Mouse (Mus musculus) bone marrow macrophage, adult 2 months (primary cell): Measurements from ENCODE around the gene Adgre5. TPM values are rescaled to one million over a fixed set of nuclear protein-coding genes. Genes with fewer than 3 reads are reported as not detected.
A peak's percentile ranks its signal among the peaks of the same experiment; 100 is the strongest.

Experiments
- H3K27ac ChIP-seq: 2 replicates; pipeline ENCODE4 v1.5.1; 2012; ENCODE audit warnings: low read depth, low read length; ENCODE audit not compliant: insufficient read depth
- H3K4me1 ChIP-seq: 2 replicates; pipeline ENCODE4 v1.6.1; 2012; ENCODE audit warnings: low read length; ENCODE audit not compliant: control insufficient read depth, insufficient read depth
- H3K4me3 ChIP-seq: 2 replicates; pipeline ENCODE4 v1.5.1; 2012; ENCODE audit warnings: mild to moderate bottlenecking, low read length, moderate library complexity; ENCODE audit not compliant: insufficient read depth
- CTCF ChIP-seq: IDR thresholded peaks from 2 replicates; pipeline ENCODE4 v1.5.1; 2012; ENCODE audit warnings: low read depth, mild to moderate bottlenecking, low read length, moderate library complexity
- POLR2A ChIP-seq: IDR thresholded peaks from 2 replicates; pipeline ENCODE4 v1.6.1; 2012; ENCODE audit warnings: mild to moderate bottlenecking, low read depth, low read length, borderline replicate concordance
- polyA plus RNA-seq: library from polyadenylated mRNA; stranded (reverse); fragments of >200 nt; gene quantifications from 2 replicates; pipeline ENCODE4 v1.2.4, GENCODE M21; 2012; ENCODE audit not compliant: missing spikeins, insufficient read depth, insufficient read length

Gene Adgre5
- polyA plus RNA-seq, 1 experiment, result 62.9 TPM

GRCm38 (mm10) chr8:83707554-83707953 lies 33.6 kb downstream of the Adgre5 start:
- Histone ChIP-seq H3K27ac (no peak overlapping the region), H3K4me1 (no peaks in the 10 kb centered on the region; the same call in 1 of the 2 replicates), H3K4me3 (no peak overlapping the region)
- TF ChIP-seq POLR2A (no peak), CTCF (no peak)

DNA sequence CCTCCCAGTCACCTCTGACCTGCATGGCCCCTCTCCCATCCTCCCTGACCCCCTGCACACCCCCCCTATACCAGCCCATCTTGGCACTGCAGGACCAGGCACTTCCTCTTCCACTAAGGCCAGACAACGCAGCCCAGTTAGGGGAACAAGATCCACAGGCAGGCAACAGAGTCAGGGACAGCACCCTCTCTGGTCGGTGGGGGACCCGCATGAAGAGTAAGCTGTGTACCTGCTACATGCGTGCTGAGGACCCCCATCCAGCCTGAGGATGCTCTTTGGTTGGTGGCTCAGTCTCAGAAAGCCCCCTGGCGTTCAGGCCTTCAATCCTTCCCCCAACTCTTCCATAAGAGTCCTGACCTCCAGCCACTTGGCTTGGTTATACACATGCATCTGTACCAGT lies 34.7 kb downstream of the Adgre5 start:
- Histone ChIP-seq H3K4me3 (no peak overlapping the region), H3K4me1 (no peaks in the 10 kb centered on the region; the same call in 1 of the 2 replicates), H3K27ac (no peak overlapping the region)
- no peak for TF ChIP-seq CTCF
- TF ChIP-seq POLR2A, result no peak

DNA sequence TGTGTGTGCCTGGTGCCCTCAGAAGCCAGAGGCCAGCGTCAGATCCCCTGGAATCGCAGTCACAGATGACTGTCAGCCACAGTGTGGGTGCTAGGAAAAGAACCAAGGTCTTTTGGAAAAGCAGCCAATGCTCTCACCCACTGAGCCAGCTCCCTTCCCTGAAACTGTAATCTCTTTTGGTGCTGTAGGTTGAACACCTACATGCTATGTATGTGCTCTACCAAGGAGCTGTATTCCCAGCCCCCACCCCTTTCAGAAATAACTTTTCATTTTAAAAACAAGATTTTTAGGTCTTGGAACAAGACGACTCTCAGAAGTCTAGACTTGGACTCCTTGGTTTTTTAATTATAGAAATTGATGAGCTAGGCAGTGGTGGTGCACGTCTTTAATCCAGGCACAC lies 37.7 kb downstream of the Adgre5 start:
- TF ChIP-seq CTCF (no peak), POLR2A (no peak)
- Histone ChIP-seq H3K4me1 (peaks cover 12% of the 10 kb centered on the region), H3K4me3 (no peak overlapping the region), H3K27ac (no peak overlapping the region)

- no peak for TF ChIP-seq POLR2A
- no peak for TF ChIP-seq CTCF
- Histone ChIP-seq H3K4me3 (no peak overlapping the region), H3K4me1 (peaks cover 21% of the 10 kb centered on the region), H3K27ac (no peak overlapping the region)
These were observed 40.6 kb downstream of the Adgre5 start for GRCm38 (mm10) chr8:83700423-83701085.

GRCm38 (mm10) chr8:83699566-83699965 lies 41.6 kb downstream of the Adgre5 start:
- no peak for TF ChIP-seq POLR2A
- TF ChIP-seq CTCF, result no peak
- Histone ChIP-seq H3K27ac (peak overlapping the region; percentile 75), H3K4me1 (peaks cover 28% of the 10 kb centered on the region), H3K4me3 (peak overlapping the region; percentile 82)

- TF ChIP-seq CTCF, result no peak
- TF ChIP-seq POLR2A, result peak; percentile 50; the same call in 1 of the 2 replicates
- H3K4me3 ChIP-seq, result peak within 1 kb of the TSS; percentile 96
- peak within 1 kb of the TSS; percentile 87 for H3K27ac ChIP-seq
- H3K4me1 ChIP-seq, result peaks cover 35% of the 10 kb centered on the region
These were observed 42.3 kb downstream of the Adgre5 start, which contains the start of gene Pkn1 for GRCm38 (mm10) chr8:83698661-83699453. Gene Pkn1, minus strand, starts transcription at chr8:83699179.

- H3K27ac ChIP-seq, result peak overlapping the region; percentile 87
- H3K4me3 ChIP-seq, result peak overlapping the region; percentile 96
These were observed 42.9 kb downstream of the Adgre5 start for GRCm38 (mm10) chr8:83698291-83698660.

DNA sequence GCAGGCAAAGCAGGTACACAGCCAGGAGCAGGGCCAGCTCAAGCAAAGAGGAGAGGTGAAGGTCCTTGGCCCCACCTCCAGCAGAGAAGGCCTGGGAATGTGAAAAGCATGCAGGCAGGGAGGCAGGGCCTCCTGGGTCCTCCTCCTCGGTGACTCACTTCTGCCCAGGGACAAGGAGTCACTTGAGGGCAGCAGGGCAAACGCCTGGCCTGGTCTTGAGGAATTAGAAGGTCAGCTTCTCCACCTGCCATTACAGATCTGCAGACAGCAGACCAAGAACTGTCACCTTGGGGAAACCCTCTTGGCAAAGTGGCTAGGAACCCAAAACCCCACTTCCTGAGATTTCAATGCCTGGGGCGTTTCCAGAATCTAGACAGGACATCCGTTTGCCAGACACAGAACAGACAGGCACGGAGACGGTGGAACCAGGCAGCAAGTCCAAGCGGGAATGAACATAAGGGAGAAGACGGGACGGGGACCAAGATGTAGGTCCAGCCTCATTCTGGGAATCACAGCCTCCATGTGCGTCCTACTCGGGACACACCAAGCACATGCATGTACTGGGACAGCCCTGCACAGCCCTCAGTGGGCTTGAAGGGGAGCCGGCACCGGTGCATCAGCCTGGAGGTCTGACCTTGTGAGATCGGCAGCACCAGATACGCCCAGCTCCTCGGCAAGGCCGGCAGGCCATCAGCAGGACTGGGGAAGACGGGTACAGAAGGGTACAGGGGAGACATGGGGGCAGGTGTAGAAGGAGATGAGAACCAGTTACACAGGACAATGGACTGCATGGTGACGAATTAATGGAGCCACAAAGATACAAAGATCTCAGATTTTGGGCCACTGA lies 43.5 kb downstream of the Adgre5 start:
- TF ChIP-seq POLR2A (no peak), CTCF (no peak)
- H3K27ac ChIP-seq, result peak overlapping the region; percentile 87
- peaks cover 44% of the 10 kb centered on the region for H3K4me1 ChIP-seq
- H3K4me3 ChIP-seq, result peak overlapping the region; percentile 96

More at GRCm38 (mm10) chr8:83698291-83698660, 42.9 kb downstream of the Adgre5 start:
- peaks cover 37% of the 10 kb centered on the region for H3K4me1 ChIP-seq
- TF ChIP-seq CTCF (no peak), POLR2A (no peak)

- H3K4me1 ChIP-seq, result peaks cover 42% of the 10 kb centered on the region
- no peak for TF ChIP-seq POLR2A
- TF ChIP-seq CTCF, result no peak
- peak overlapping the region; percentile 98 for H3K27ac ChIP-seq
- H3K4me3 ChIP-seq, result peak overlapping the region; percentile 21
These were observed 45.6 kb downstream of the Adgre5 start for GRCm38 (mm10) chr8:83695351-83696106.
